Mouse (Mus musculus): ENCODE measurements around the gene Plekha5. TPM values are rescaled to one million over a fixed set of nuclear protein-coding genes. Genes with fewer than 3 reads are reported as not detected.

Plekha5 gene
- polyA plus RNA-seq, 1 experiment from 2014 or later, result 35.5 TPM

DNA sequence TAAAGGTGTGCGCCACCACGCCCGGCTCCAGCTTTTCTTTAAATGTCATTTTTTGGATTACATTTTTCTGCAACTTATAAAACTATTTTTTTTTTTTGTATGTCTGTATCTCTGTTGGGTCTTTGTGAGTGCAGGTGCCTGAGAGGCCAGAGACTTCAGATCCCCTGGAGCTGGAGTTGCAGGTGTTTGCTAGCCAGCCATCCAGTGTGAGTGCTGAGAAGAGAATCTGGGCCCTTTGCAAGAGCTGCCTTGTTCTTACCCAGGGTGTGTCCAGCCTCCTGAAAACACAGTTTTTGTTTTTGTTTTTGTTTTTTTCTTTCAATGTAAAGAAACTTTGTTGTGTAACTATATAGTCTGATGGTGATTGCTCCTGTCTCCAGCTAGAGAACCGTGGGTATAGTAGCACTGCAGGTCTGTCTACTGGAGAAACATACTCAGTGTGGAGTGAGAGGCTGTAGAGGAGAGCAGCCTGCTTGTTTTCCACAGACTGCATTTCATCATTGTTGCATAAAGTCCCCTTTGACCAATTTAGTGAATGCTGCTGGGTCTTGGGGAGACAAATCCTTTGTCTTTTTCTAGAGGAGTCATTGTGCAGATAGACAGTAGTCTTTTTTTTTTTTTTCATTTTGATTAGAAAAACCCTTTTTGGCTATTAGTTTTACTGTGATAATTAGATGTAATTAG lies 205.5 kb downstream of the Plekha5 start:
- 87% methylated on average over 4 of the region's 4 CpGs for WGBS
- Histone ChIP-seq H3K4me2 (ENCODE audit: low read depth, low read length) (no peak overlapping the region), H3K4me1 (replicated peaks; ENCODE audit: control insufficient read depth, insufficient read depth, low read length) (peaks cover 20% of the 10 kb centered on the region), H3K36me3 (ENCODE audit: control insufficient read depth, insufficient read depth, low read length) (peaks cover 2% of the 10 kb centered on the region; the same call in 1 of the 2 replicates), H3K27me3 (ENCODE audit: control insufficient read depth, insufficient read depth, low read depth, low read length) (no peaks in the 10 kb centered on the region), H3K9me3 (ENCODE audit: control insufficient read depth, low read length) (no peaks in the 10 kb centered on the region), H3K4me3 (ENCODE audit: low read length) (no peak overlapping the region), H3K9ac (ENCODE audit: low read length) (no peak overlapping the region), H3K27ac (ENCODE audit: low read length) (no peak overlapping the region)
- no peak for ATAC-seq (ENCODE audit: low read depth)

- Histone ChIP-seq H3K27me3 (ENCODE audit: control insufficient read depth, insufficient read depth, low read depth, low read length) (no peaks in the 10 kb centered on the region), H3K4me1 (replicated peaks; ENCODE audit: control insufficient read depth, insufficient read depth, low read length) (peaks cover 16% of the 10 kb centered on the region), H3K9ac (ENCODE audit: low read length) (no peak overlapping the region), H3K9me3 (ENCODE audit: control insufficient read depth, low read length) (no peaks in the 10 kb centered on the region), H3K27ac (ENCODE audit: low read length) (no peak overlapping the region), H3K4me3 (ENCODE audit: low read length) (no peak overlapping the region), H3K4me2 (ENCODE audit: low read depth, low read length) (no peak overlapping the region), H3K36me3 (ENCODE audit: control insufficient read depth, insufficient read depth, low read length) (peaks cover 5% of the 10 kb centered on the region; the same call in 1 of the 2 replicates)
- 56% methylated on average over 4 of the region's 4 CpGs for WGBS
- ATAC-seq (ENCODE audit: low read depth), result no peak
Measured at GRCm38 (mm10) chr6:140630306-140630705, 206.5 kb downstream of the Plekha5 start.

DNA sequence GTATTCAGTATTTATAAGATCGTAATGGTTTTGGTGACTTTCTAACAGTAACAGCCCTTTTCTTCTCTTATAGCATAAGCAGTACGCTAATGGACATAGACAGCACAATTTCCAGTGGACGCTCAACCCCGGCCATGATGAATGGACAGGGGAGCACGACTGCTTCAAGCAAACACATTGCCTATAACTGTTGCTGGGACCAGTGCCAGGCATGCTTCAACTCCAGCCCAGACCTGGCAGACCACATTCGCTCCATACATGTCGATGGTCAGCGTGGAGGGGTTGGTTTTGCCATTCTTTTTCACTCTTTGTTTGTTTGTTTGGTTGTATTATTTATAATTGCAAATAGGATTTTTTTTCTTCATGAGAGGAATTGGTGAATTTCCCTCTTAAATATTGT lies 209.8 kb downstream of the Plekha5 start:
- ATAC-seq (ENCODE audit: low read depth), result no peak
- H3K9me3 ChIP-seq (ENCODE audit: control insufficient read depth, low read length), result no peaks in the 10 kb centered on the region
- peaks cover 18% of the 10 kb centered on the region for H3K36me3 ChIP-seq (ENCODE audit: control insufficient read depth, insufficient read depth, low read length)
- H3K4me1 ChIP-seq (replicated peaks; ENCODE audit: control insufficient read depth, insufficient read depth, low read length), result no peaks in the 10 kb centered on the region
- WGBS, result 74% methylated on average over 8 of the region's 8 CpGs
- no peak overlapping the region for H3K4me2 ChIP-seq (ENCODE audit: low read depth, low read length)
- H3K9ac ChIP-seq (ENCODE audit: low read length), result no peak overlapping the region
- H3K27me3 ChIP-seq (ENCODE audit: control insufficient read depth, insufficient read depth, low read depth, low read length), result no peaks in the 10 kb centered on the region
- H3K27ac ChIP-seq (ENCODE audit: low read length), result no peak overlapping the region
- H3K4me3 ChIP-seq (ENCODE audit: low read length), result no peak overlapping the region

- ATAC-seq (ENCODE audit: low read depth), result no peak
- H3K36me3 ChIP-seq (ENCODE audit: control insufficient read depth, insufficient read depth, low read length), result peaks cover 30% of the 10 kb centered on the region
Measured at GRCm38 (mm10) chr6:140636290-140636689, 212.4 kb downstream of the Plekha5 start.

GRCm38 (mm10) chr6:140642010-140642409 lies 218.2 kb downstream of the Plekha5 start:
- no peaks in the 10 kb centered on the region for H3K27me3 ChIP-seq (ENCODE audit: control insufficient read depth, insufficient read depth, low read depth, low read length)
- H3K27ac ChIP-seq (ENCODE audit: low read length), result no peak overlapping the region
- peaks cover 38% of the 10 kb centered on the region for H3K36me3 ChIP-seq (ENCODE audit: control insufficient read depth, insufficient read depth, low read length)
- ATAC-seq (ENCODE audit: low read depth), result no peak
- H3K4me2 ChIP-seq (ENCODE audit: low read depth, low read length), result no peak overlapping the region
- H3K4me1 ChIP-seq (replicated peaks; ENCODE audit: control insufficient read depth, insufficient read depth, low read length), result no peaks in the 10 kb centered on the region
- H3K9ac ChIP-seq (ENCODE audit: low read length), result no peak overlapping the region
- WGBS, result 90% methylated on average over 7 of the region's 7 CpGs
- no peaks in the 10 kb centered on the region for H3K9me3 ChIP-seq (ENCODE audit: control insufficient read depth, low read length)
- no peak overlapping the region for H3K4me3 ChIP-seq (ENCODE audit: low read length)

More at GRCm38 (mm10) chr6:140636290-140636689, 212.4 kb downstream of the Plekha5 start:
- H3K4me1 ChIP-seq (replicated peaks; ENCODE audit: control insufficient read depth, insufficient read depth, low read length), result no peaks in the 10 kb centered on the region
- no peaks in the 10 kb centered on the region for H3K9me3 ChIP-seq (ENCODE audit: control insufficient read depth, low read length)
- WGBS, result 89% methylated on average over 4 of the region's 4 CpGs
- H3K4me3 ChIP-seq (ENCODE audit: low read length), result no peak overlapping the region
- H3K27me3 ChIP-seq (ENCODE audit: control insufficient read depth, insufficient read depth, low read depth, low read length), result no peaks in the 10 kb centered on the region
- no peak overlapping the region for H3K4me2 ChIP-seq (ENCODE audit: low read depth, low read length)
- no peak overlapping the region for H3K9ac ChIP-seq (ENCODE audit: low read length)
- H3K27ac ChIP-seq (ENCODE audit: low read length), result no peak overlapping the region

DNA sequence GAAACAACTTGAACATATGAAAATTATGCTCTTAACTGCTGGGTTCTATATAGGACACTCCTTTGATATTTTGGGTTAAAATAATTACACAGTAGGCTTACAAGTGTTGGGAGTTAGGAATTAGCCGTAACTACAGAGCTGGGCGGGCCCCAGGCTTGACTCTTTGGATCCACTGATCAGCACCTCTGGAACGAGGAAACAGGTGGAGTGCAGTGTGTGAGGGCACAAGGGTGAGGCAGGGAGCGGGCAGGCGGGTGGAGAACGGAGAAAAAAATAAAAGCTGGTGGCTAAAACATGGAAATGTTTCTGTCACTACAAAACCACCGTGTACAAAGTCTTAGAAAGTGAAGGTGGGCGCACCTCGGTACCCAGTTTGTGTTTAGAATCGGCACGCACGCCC lies 218.8 kb downstream of the Plekha5 start:
- 91% methylated on average over 12 of the region's 12 CpGs for WGBS
- ATAC-seq (ENCODE audit: low read depth), result no peak
- no peak overlapping the region for H3K4me3 ChIP-seq (ENCODE audit: low read length)
- H3K36me3 ChIP-seq (ENCODE audit: control insufficient read depth, insufficient read depth, low read length), result peaks cover 43% of the 10 kb centered on the region
- no peak overlapping the region for H3K9ac ChIP-seq (ENCODE audit: low read length)
- H3K27ac ChIP-seq (ENCODE audit: low read length), result no peak overlapping the region
- no peak overlapping the region for H3K4me2 ChIP-seq (ENCODE audit: low read depth, low read length)
- no peaks in the 10 kb centered on the region for H3K27me3 ChIP-seq (ENCODE audit: control insufficient read depth, insufficient read depth, low read depth, low read length)
- H3K4me1 ChIP-seq (replicated peaks; ENCODE audit: control insufficient read depth, insufficient read depth, low read length), result no peaks in the 10 kb centered on the region
- H3K9me3 ChIP-seq (ENCODE audit: control insufficient read depth, low read length), result no peaks in the 10 kb centered on the region

DNA sequence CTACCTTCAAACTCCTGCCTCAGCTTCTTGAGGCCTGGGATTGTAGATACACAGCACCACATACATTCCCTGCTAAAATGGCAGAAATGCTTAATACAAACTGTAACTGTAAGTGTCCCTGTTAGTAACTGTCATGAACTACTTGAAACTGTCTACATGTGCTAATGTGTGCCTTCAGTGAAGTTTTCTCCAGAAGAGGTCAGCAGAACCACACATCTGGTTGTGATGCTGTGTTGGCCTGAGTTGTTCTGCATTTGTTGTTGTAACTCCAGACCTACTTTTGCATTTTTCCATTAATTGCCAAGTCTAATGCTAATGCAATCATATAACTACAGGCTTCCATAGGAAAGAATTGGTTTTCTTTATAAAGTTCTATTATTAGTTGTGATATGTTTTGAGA lies 222.1 kb downstream of the Plekha5 start:
- H3K4me2 ChIP-seq (ENCODE audit: low read depth, low read length), result no peak overlapping the region
- H3K4me3 ChIP-seq (ENCODE audit: low read length), result no peak overlapping the region
- H3K36me3 ChIP-seq (ENCODE audit: control insufficient read depth, insufficient read depth, low read length), result peaks cover 33% of the 10 kb centered on the region
- ATAC-seq (ENCODE audit: low read depth), result no peak
- no peaks in the 10 kb centered on the region for H3K9me3 ChIP-seq (ENCODE audit: control insufficient read depth, low read length)
- no peak overlapping the region for H3K27ac ChIP-seq (ENCODE audit: low read length)
- H3K4me1 ChIP-seq (replicated peaks; ENCODE audit: control insufficient read depth, insufficient read depth, low read length), result no peaks in the 10 kb centered on the region
- H3K27me3 ChIP-seq (ENCODE audit: control insufficient read depth, insufficient read depth, low read depth, low read length), result no peaks in the 10 kb centered on the region
- H3K9ac ChIP-seq (ENCODE audit: low read length), result no peak overlapping the region

Other genes starting within 250 kb of the Plekha5 start
- 9.9 and 10.8 TPM in 2 replicates for gene Aebp2, start 198.6 kb downstream of the Plekha5 start, polyA plus RNA-seq (2015; fragmentation: Nextera tagmentation; extraction: Ambion mirVana)